13 mouse cellular contexts compared by ENCODE assay signal in the genomic region with DNA sequence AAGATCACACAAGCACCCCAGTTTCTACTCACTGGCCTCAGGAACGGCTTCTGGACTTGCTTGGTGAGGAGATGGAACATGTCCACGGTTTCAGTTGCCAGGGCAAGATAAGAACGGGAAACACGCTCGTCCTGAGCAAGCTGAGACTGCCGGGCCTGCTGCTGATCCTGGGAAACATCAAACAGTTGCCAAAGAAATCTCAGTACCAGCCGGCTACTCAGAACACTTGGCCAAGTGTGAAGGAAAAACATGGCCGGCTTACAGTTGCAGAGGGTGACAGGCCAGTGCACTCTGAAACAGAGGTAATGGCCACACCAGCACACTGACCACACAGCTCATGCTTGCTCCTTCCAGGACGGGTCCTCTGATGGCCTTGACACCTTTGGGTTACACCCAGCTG. TPM values are rescaled to one million over a fixed set of nuclear protein-coding genes. Genes with fewer than 3 reads are reported as not detected.
A peak's percentile ranks its signal among the peaks of the same experiment; 100 is the strongest.
DNase-seq lines count a peak whose midpoint lies in the region; ATAC-seq and TF ChIP-seq lines count a peak whose summit lies in the region.
"Had no signal": no experiment of that assay in that cellular context is flagged by ENCODE, and none has a peak within 500 bp of the region (broad histone marks: within the 10 kb centered on the region; RNA-seq: fewer than 3 reads in every experiment).

No protein-coding gene starts in this region.

- peaks cover 32% of the 10 kb centered on the region for H3K36me3 ChIP-seq in heart, embryonic 11.5 days (ENCODE audit: control insufficient read depth, insufficient read depth, low read length)

- H3K4me3 ChIP-seq in layer of hippocampus, adult 2 months = no peak overlapping the region
- H3K4me3 ChIP-seq in heart, embryonic 11.5 days (ENCODE audit: low read depth, low read length) = no peak overlapping the region
- H3K4me3 ChIP-seq: forebrain, embryonic 10.5 days; hindbrain, embryonic 15.5 days; limb, embryonic 10.5 days; neural tube, embryonic 13.5 days had no signal

- no peak for ATAC-seq in heart, embryonic 11.5 days (replicated peaks; ENCODE audit: insufficient number of reproducible peaks, low FRiP score, low TSS enrichment)

- H3K27me3 ChIP-seq in heart, embryonic 11.5 days (ENCODE audit: control insufficient read depth, insufficient read depth, low read length) = no peaks in the 10 kb centered on the region
- H3K27me3 ChIP-seq: hindbrain, embryonic 15.5 days; neural tube, embryonic 13.5 days had no signal

- peaks cover 46% of the 10 kb centered on the region for H3K4me1 ChIP-seq in heart, embryonic 11.5 days (ENCODE audit: control insufficient read depth, insufficient read depth, low read length)
- H3K4me1 ChIP-seq: hindbrain, embryonic 15.5 days; neural tube, embryonic 13.5 days had no signal

- no peak overlapping the region for H3K9ac ChIP-seq in heart, embryonic 11.5 days (ENCODE audit: low read depth, low read length)
- H3K9ac ChIP-seq: hindbrain, embryonic 15.5 days; neural tube, embryonic 13.5 days had no signal

- peak overlapping the region; percentile 73 for H3K27ac ChIP-seq in layer of hippocampus, adult 2 months
- H3K27ac ChIP-seq in heart, embryonic 11.5 days (ENCODE audit: low read depth, low read length) = peak overlapping the region; percentile 69
- H3K27ac ChIP-seq: forebrain, embryonic 10.5 days; limb, embryonic 10.5 days; neural tube, embryonic 13.5 days had no signal

- DNase-seq in layer of hippocampus, adult 2 months (ENCODE audit: low spot score in 2 of 2) = no peak
- DNase-seq in layer of hippocampus, adult 11-12 months (ENCODE audit: low spot score) = no peak
- peak; percentile 36 to 37 for DNase-seq in cerebellum, postnatal 36 days
- peak; percentile 14 for DNase-seq in testis, postnatal 14 days (ENCODE audit: low spot score)
- no peak for DNase-seq in left cerebral cortex, adult 8-10 months (ENCODE audit: low spot score in 2 of 2)
- DNase-seq in kidney, postnatal 36 days = no peak
- DNase-seq: kidney, adult 2 months; thymus, postnatal 14 days had no signal

- H3K4me2 ChIP-seq in heart, embryonic 11.5 days = no peak overlapping the region
- H3K4me2 ChIP-seq: hindbrain, embryonic 15.5 days; neural tube, embryonic 13.5 days had no signal

- WGBS in heart, embryonic 11.5 days (ENCODE audit: insufficient replicate concordance) = 25% methylated on average over 9 of the region's 9 CpGs

- no peak for TF ChIP-seq CTCF in layer of hippocampus, adult 2 months (conservative IDR thresholded peaks at IDR 0.05)

- no peaks in the 10 kb centered on the region for H3K9me3 ChIP-seq in heart, embryonic 11.5 days (replicated peaks; ENCODE audit: control insufficient read depth, low read length)
- H3K9me3 ChIP-seq: forebrain, embryonic 10.5 days; hindbrain, embryonic 15.5 days; limb, embryonic 10.5 days; neural tube, embryonic 13.5 days had no signal

RNA-seq across cellular contexts. Expression of a gene that starts 29.9 kb away (rescaled TPM):
- total RNA-seq in layer of hippocampus, adult 2 months (2021) = 100 to 1,000 TPM; 403 to 414 TPM
- 47.8 and 49.6 TPM in 2 replicates for polyA plus RNA-seq in heart, embryonic 11.5 days (2014; fragmentation: Nextera tagmentation; extraction: Ambion mirVana)
- 100 to 1,000 TPM; 419 to 466 (median 440) TPM for total RNA-seq in left cerebral cortex, adult 8-10 months (2022)

Comparison
In these comparisons a context has a peak if more than half of its experiments do, and no peak if none do; other contexts are left out.
1. DNase-seq: peak in cerebellum, postnatal 36 days (2 of 2) and testis, postnatal 14 days (single experiment); none in layer of hippocampus, adult 2 months (0 of 2), layer of hippocampus, adult 11-12 months (single experiment), left cerebral cortex, adult 8-10 months (0 of 2) and kidney, postnatal 36 days (0 of 2).